ENCODE assay signal across 9 mouse cellular contexts in the genomic region with DNA sequence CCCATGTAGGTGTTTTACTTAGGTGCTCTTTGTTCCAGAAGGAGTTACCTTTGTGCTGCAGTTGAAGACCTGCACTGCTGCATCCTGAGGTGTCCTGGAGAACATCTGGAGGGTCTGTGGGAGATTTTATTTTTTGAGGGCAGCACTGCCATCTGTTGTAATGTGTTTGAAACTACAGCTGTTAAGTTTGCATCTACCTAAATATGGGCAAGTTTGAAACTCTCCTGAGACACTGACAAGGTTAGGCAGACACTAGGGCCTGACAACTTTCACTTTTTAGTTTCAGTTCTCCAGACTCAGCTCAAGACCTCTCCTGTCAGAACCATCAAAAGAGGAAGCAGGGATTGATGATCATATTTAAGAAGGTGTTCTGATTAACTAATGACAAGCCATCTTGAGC. TPM values are rescaled to one million over a fixed set of nuclear protein-coding genes. Genes with fewer than 3 reads are reported as not detected.
DNase-seq lines count a peak whose midpoint lies in the region; ATAC-seq lines count a peak whose summit lies in the region.
"Had no signal": no experiment of that assay in that cellular context is flagged by ENCODE, and none has a peak within 500 bp of the region (broad histone marks: within the 10 kb centered on the region; RNA-seq: fewer than 3 reads in every experiment).

No protein-coding gene starts in this region.

- no peak overlapping the region for H3K27ac ChIP-seq in midbrain, embryonic 10.5 days (replicated peaks)
- no peak overlapping the region for H3K27ac ChIP-seq in midbrain, embryonic 16.5 days (ENCODE audit: low read length)
- H3K27ac ChIP-seq: neural tube, embryonic 13.5 days had no signal

- no peaks in the 10 kb centered on the region for H3K36me3 ChIP-seq in midbrain, embryonic 10.5 days
- no peaks in the 10 kb centered on the region for H3K36me3 ChIP-seq in midbrain, embryonic 16.5 days (ENCODE audit: control insufficient read depth, insufficient read depth, low read length)

- H3K4me1 ChIP-seq in midbrain, embryonic 10.5 days: peaks cover 20% of the 10 kb centered on the region
- peaks cover 10% of the 10 kb centered on the region; the same call in 1 of the 2 replicates for H3K4me1 ChIP-seq in midbrain, embryonic 16.5 days (ENCODE audit: control insufficient read depth, insufficient read depth, low read length)

- peaks cover 7% of the 10 kb centered on the region; the same call in 1 of the 2 replicates for H3K27me3 ChIP-seq in midbrain, embryonic 10.5 days (ENCODE audit: low read depth, poor library complexity, severe bottlenecking)
- H3K27me3 ChIP-seq in midbrain, embryonic 16.5 days (ENCODE audit: control insufficient read depth, insufficient read depth, low read depth, low read length): no peaks in the 10 kb centered on the region
- H3K27me3 ChIP-seq: neural tube, embryonic 13.5 days had no signal

- H3K4me2 ChIP-seq in midbrain, embryonic 16.5 days (ENCODE audit: low read length): no peak overlapping the region
- H3K4me2 ChIP-seq: neural tube, embryonic 13.5 days had no signal

- H3K9me3 ChIP-seq in midbrain, embryonic 10.5 days (replicated peaks): no peaks in the 10 kb centered on the region
- no peaks in the 10 kb centered on the region for H3K9me3 ChIP-seq in midbrain, embryonic 16.5 days (replicated peaks; ENCODE audit: control insufficient read depth, low read length, poor library complexity, severe bottlenecking)

- no peak for ATAC-seq in frontal cortex, adult (ENCODE audit: low TSS enrichment)
- no peak for ATAC-seq in midbrain, embryonic 16.5 days

- peak; percentile 14 to 27 for DNase-seq in frontal cortex, postnatal 36 days (ENCODE audit: low spot score in 2 of 2)
- peak; percentile 25 for DNase-seq in midbrain, embryonic 10.5 days (ENCODE audit: low spot score)
- peak; percentile 30 for DNase-seq in adipocyte (ENCODE audit: low spot score)
- DNase-seq in layer of hippocampus, postnatal 14 days (ENCODE audit: low spot score in 2 of 2): peak; percentile 6 to 26
- DNase-seq in thymus, postnatal 0 days (ENCODE audit: low spot score): peak; percentile 72
- DNase-seq in frontal cortex, postnatal 14 days (ENCODE audit: low spot score in 2 of 2): no peak

- no peak overlapping the region for H3K4me3 ChIP-seq in midbrain, embryonic 10.5 days
- no peak overlapping the region for H3K4me3 ChIP-seq in midbrain, embryonic 16.5 days (ENCODE audit: low read depth, low read length)
- H3K4me3 ChIP-seq: neural tube, embryonic 13.5 days had no signal

- H3K9ac ChIP-seq in midbrain, embryonic 16.5 days (ENCODE audit: low read depth, low read length): no peak overlapping the region
- H3K9ac ChIP-seq: neural tube, embryonic 13.5 days had no signal

RNA-seq across cellular contexts. Expression of gene Arl4a, which starts 2.2 kb away (rescaled TPM):
- polyA plus RNA-seq in midbrain, embryonic 10.5 days (2016; fragmentation: Nextera tagmentation; extraction: Ambion mirVana): 74.3 and 78.1 TPM in 2 replicates
- polyA plus RNA-seq in midbrain, embryonic 16.5 days (2015; fragmentation: Nextera tagmentation; extraction: Ambion mirVana): 120 and 134 TPM in 2 replicates
- total RNA-seq in layer of hippocampus, postnatal 14 days (2021): 10 to 100 TPM; 37.3 to 37.5 TPM
- 36.3 and 41.3 TPM in 2 replicates for polyA plus RNA-seq in thymus, postnatal 0 days (2015; fragmentation: Nextera tagmentation; extraction: Ambion mirVana)

Comparison
In these comparisons a context has a peak if more than half of its experiments do, and no peak if none do; other contexts are left out.
1. DNase-seq: peak in frontal cortex, postnatal 36 days (2 of 2), midbrain, embryonic 10.5 days (single experiment), adipocyte (single experiment), layer of hippocampus, postnatal 14 days (2 of 2) and thymus, postnatal 0 days (single experiment); none in frontal cortex, postnatal 14 days (0 of 2).